Mouse (Mus musculus) forebrain, embryonic 13.5 days (tissue): ENCODE data around the gene Syne1. TPM values are rescaled to one million over a fixed set of nuclear protein-coding genes. Genes with fewer than 3 reads are reported as not detected.

Experiments used
- ATAC-seq: fragments of 200-750 bp; cut with Nextera tagmentation; 2 replicates; pipeline ENCODE4 v1.8.0; 2017
- H3K27ac ChIP-seq: fragments of 300-500 bp; sonication (generic); 2 replicates; pipeline ENCODE4 v1.5.1; 2015; ENCODE audit warnings: inconsistent platforms, mild to moderate bottlenecking, moderate library complexity
- H3K27me3 ChIP-seq: fragments of 300-500 bp; sonication (generic); 2 replicates; pipeline ENCODE4 v1.6.1; 2015; ENCODE audit warnings: mild to moderate bottlenecking, inconsistent platforms
- H3K36me3 ChIP-seq: fragments of 300-500 bp; sonication (generic); 2 replicates; pipeline ENCODE4 v1.6.1; 2015; ENCODE audit warnings: mild to moderate bottlenecking, inconsistent platforms; ENCODE audit not compliant: poor library complexity, severe bottlenecking
- H3K4me1 ChIP-seq: fragments of 300-500 bp; sonication (generic); 2 replicates; pipeline ENCODE4 v1.6.1; 2015; ENCODE audit warnings: inconsistent platforms
- H3K4me2 ChIP-seq: fragments of 300-500 bp; sonication (generic); 2 replicates; pipeline ENCODE4 v1.6.1; 2015; ENCODE audit warnings: inconsistent platforms, mild to moderate bottlenecking, moderate library complexity
- H3K4me3 ChIP-seq: fragments of 300-500 bp; sonication (generic); 2 replicates; pipeline ENCODE4 v1.5.1; 2015; ENCODE audit warnings: mild to moderate bottlenecking, inconsistent platforms
- H3K9ac ChIP-seq: fragments of 300-500 bp; sonication (generic); 2 replicates; pipeline ENCODE4 v1.6.1; 2015; ENCODE audit warnings: mild to moderate bottlenecking, inconsistent platforms
- H3K9me3 ChIP-seq: fragments of 300-500 bp; sonication (generic); replicated peaks from 2 replicates; pipeline ENCODE4 v1.6.1; 2016; ENCODE audit warnings: inconsistent platforms
- WGBS: fragments of 180-500 bp; shearing (Covaris S2); methylation state at CpG from one replicate; pipeline ENCODE4 v1.1.7; 2015; 5-methylcytosine and 5-hydroxymethylcytosine counted together
- polyA plus RNA-seq: library from polyadenylated mRNA; unstranded; fragments of >200 nt; fragmentation: Nextera tagmentation; extraction: Ambion mirVana; gene quantifications from 2 replicates; pipeline ENCODE4 v1.2.1, GENCODE M21; 2015

Syne1 gene
- polyA plus RNA-seq, 1 experiment from 2014 or later: 2.4 TPM

DNA sequence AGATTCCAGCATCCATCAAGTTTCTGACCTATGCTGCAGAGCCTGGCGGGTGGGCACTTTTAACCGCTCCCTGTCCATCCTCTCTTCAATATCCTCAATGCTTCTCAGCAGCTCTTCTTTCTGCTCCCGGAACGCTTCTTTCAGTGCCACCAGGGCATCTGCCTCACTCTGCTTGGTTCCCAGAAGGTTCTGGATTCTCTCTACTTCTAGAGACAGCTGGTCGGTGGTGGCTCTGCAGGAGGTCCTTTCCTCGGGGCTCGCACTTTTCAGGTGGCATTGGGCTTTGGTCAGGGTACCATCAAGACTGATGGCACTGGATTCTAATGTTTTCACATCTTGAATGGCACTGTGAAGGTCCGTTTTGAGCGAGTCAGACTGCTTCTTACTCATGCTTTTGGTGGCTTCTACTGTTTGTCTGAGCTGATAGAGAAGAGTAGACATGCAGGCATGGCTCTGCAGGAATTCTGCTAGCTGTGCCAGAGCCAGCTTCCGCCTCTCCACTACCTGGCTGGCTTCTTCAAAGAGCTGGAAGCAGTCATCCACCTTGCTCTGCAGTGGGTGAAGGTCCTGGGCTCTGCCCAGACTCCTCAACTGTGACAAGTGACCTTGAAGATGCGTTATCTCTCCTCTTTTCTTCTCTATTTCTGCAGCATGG is 227.4 kb downstream of the Syne1 start:
- no peaks in the 10 kb centered on the region for H3K36me3 ChIP-seq
- H3K4me1 ChIP-seq: no peaks in the 10 kb centered on the region
- H3K27me3 ChIP-seq: no peaks in the 10 kb centered on the region
- ATAC-seq: no peak
- no peak overlapping the region for H3K4me2 ChIP-seq
- no peak overlapping the region for H3K9ac ChIP-seq
- H3K4me3 ChIP-seq: no peak overlapping the region
- no peaks in the 10 kb centered on the region for H3K9me3 ChIP-seq
- H3K27ac ChIP-seq: no peak overlapping the region
- 87% methylated on average over 11 of the region's 11 CpGs for WGBS

- ATAC-seq: no peak
- H3K9me3 ChIP-seq: no peaks in the 10 kb centered on the region
- H3K27ac ChIP-seq: no peak overlapping the region
- no peaks in the 10 kb centered on the region for H3K27me3 ChIP-seq
- no peak overlapping the region for H3K9ac ChIP-seq
- H3K36me3 ChIP-seq: no peaks in the 10 kb centered on the region
- no peaks in the 10 kb centered on the region for H3K4me1 ChIP-seq
- no peak overlapping the region for H3K4me3 ChIP-seq
- no peak overlapping the region for H3K4me2 ChIP-seq
- 64% methylated on average over 7 of the region's 7 CpGs for WGBS
These were observed 228.7 kb downstream of the Syne1 start for GRCm38 (mm10) chr10:5322562-5322961.

GRCm38 (mm10) chr10:5317602-5318001 is 233.7 kb downstream of the Syne1 start:
- no peak overlapping the region for H3K4me2 ChIP-seq
- WGBS: 30% methylated on average over 6 of the region's 6 CpGs
- no peaks in the 10 kb centered on the region for H3K36me3 ChIP-seq
- no peaks in the 10 kb centered on the region for H3K4me1 ChIP-seq
- ATAC-seq: no peak
- no peak overlapping the region for H3K27ac ChIP-seq
- no peak overlapping the region for H3K4me3 ChIP-seq
- no peaks in the 10 kb centered on the region for H3K9me3 ChIP-seq
- H3K27me3 ChIP-seq: no peaks in the 10 kb centered on the region
- no peak overlapping the region for H3K9ac ChIP-seq

DNA sequence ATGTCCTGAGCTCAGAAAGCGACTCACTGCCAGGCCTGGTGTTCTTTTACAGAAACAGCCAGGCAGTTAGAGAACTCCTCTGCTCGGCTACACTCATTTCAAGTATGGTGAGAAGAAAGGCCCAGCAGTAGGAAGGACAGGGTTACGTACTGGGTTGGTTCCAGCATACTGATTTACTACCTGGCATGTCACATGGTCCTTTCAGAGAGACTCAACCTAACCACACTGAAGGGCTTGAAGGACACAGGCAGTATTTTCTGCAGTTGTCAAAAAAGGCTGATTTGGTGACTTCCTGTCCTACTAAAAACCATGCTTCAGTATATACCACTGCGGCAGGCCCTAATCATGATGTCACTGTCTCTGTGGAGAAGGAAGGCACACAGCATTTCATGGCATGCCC is 238.8 kb downstream of the Syne1 start:
- no peak overlapping the region for H3K4me3 ChIP-seq
- WGBS: 85% methylated on average over 4 of the region's 4 CpGs

DNA sequence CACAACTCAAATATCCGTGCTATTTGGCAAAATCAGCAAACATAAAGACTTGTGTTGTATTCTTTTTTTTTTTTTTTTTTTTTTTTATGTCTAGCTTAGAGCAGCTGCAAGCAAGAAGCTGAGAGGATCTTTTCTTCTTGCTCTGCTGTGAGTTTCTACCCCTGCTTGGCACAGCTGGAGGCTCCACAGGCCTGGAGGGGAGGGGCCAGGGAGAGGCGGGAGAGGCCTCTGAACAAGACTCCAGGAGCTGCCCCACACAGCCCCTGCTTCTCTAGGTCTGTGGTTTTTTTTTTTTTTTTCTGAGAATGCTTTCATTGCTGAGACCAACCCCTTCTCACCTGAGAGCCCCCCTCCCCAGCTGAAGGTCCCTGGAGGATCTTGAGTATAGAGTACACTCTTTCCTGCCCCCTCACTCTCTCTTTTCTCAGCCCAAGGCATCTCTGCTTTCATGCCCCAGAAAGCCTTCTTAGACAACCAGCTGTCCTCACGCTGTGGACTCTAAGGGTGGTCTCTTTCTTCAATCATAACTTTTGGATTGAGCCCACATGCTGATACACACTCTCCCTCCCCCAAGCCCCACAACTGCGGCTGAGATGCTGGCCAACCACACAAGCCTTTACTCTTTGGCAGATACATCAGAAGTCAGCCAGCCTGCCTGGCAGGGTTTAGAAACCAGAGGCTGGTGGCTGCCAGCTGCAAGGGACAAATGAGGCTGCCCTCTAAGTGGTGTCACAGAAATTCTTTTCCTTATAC is 241.1 kb downstream of the Syne1 start:
- no peak overlapping the region for H3K4me2 ChIP-seq
- H3K4me3 ChIP-seq: no peak overlapping the region
- H3K4me1 ChIP-seq: 0 out of 2 replicates have a peak, but pooled peaks cover 7% of the 10 kb centered on the region
- H3K27ac ChIP-seq: no peak overlapping the region
- ATAC-seq: peak; percentile 85
- H3K36me3 ChIP-seq: no peaks in the 10 kb centered on the region
- no peaks in the 10 kb centered on the region for H3K9me3 ChIP-seq
- H3K27me3 ChIP-seq: no peaks in the 10 kb centered on the region
- 5% methylated on average over 4 of the region's 4 CpGs for WGBS
- no peak overlapping the region for H3K9ac ChIP-seq

More for the DNA sequence above, 238.8 kb downstream of the Syne1 start:
- H3K27me3 ChIP-seq: no peaks in the 10 kb centered on the region
- H3K9ac ChIP-seq: no peak overlapping the region
- H3K4me1 ChIP-seq: 0 out of 2 replicates have a peak, but pooled peaks cover 7% of the 10 kb centered on the region
- H3K9me3 ChIP-seq: no peaks in the 10 kb centered on the region
- no peaks in the 10 kb centered on the region for H3K36me3 ChIP-seq
- no peak overlapping the region for H3K27ac ChIP-seq
- H3K4me2 ChIP-seq: no peak overlapping the region
- no peak for ATAC-seq

GRCm38 (mm10) chr10:5309398-5309797 is 241.9 kb downstream of the Syne1 start:
- H3K4me2 ChIP-seq: no peak overlapping the region
- H3K36me3 ChIP-seq: no peaks in the 10 kb centered on the region
- H3K9me3 ChIP-seq: no peaks in the 10 kb centered on the region
- H3K4me1 ChIP-seq: 0 out of 2 replicates have a peak, but pooled peaks cover 7% of the 10 kb centered on the region
- no peak overlapping the region for H3K9ac ChIP-seq
- no peak overlapping the region for H3K4me3 ChIP-seq
- WGBS: 43% methylated on average over 10 of the region's 10 CpGs
- H3K27ac ChIP-seq: no peak overlapping the region
- no peaks in the 10 kb centered on the region for H3K27me3 ChIP-seq
- no peak for ATAC-seq

GRCm38 (mm10) chr10:5305555-5305954 is 245.7 kb downstream of the Syne1 start:
- no peak for ATAC-seq
- 56% methylated on average over 6 of the region's 6 CpGs for WGBS
- Histone ChIP-seq H3K27me3 (no peaks in the 10 kb centered on the region), H3K36me3 (no peaks in the 10 kb centered on the region), H3K4me2 (no peak overlapping the region), H3K27ac (no peak overlapping the region), H3K9me3 (no peaks in the 10 kb centered on the region), H3K4me1 (0 out of 2 replicates have a peak, but pooled peaks cover 7% of the 10 kb centered on the region), H3K4me3 (no peak overlapping the region), H3K9ac (no peak overlapping the region)

- H3K4me1 ChIP-seq: peaks cover 7% of the 10 kb centered on the region
- no peak overlapping the region for H3K4me2 ChIP-seq
- no peak for ATAC-seq
- no peak overlapping the region for H3K9ac ChIP-seq
- H3K9me3 ChIP-seq: no peaks in the 10 kb centered on the region
- H3K4me3 ChIP-seq: no peak overlapping the region
- no peaks in the 10 kb centered on the region for H3K27me3 ChIP-seq
- no peaks in the 10 kb centered on the region for H3K36me3 ChIP-seq
- WGBS: 31% methylated on average over 7 of the region's 7 CpGs
- H3K27ac ChIP-seq: no peak overlapping the region
These were observed 255.9 kb downstream of the Syne1 start for GRCm38 (mm10) chr10:5295291-5295891.

DNA sequence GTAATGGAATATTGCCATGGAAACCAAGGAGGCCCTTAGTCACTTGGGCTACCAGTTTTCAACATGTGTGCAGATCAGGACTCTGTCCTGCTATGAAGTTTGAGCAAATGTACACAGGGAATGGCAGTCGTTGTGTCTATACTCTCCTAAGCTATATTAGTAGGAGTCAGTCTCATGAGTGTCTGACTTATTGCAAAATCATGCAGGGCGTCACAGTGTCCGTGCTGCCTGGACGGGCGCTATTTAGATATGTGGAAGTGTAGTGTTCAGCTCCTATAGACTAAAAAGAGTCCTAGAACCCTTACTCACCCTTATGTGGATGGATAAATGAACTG is 261.7 kb downstream of the Syne1 start:
- Histone ChIP-seq H3K4me1 (no peaks in the 10 kb centered on the region), H3K9ac (no peak overlapping the region), H3K4me2 (no peak overlapping the region), H3K27me3 (no peaks in the 10 kb centered on the region), H3K4me3 (no peak overlapping the region), H3K27ac (no peak overlapping the region), H3K9me3 (no peaks in the 10 kb centered on the region), H3K36me3 (no peaks in the 10 kb centered on the region)
- no peak for ATAC-seq
- WGBS: 94% methylated on average over 5 of the region's 5 CpGs

DNA sequence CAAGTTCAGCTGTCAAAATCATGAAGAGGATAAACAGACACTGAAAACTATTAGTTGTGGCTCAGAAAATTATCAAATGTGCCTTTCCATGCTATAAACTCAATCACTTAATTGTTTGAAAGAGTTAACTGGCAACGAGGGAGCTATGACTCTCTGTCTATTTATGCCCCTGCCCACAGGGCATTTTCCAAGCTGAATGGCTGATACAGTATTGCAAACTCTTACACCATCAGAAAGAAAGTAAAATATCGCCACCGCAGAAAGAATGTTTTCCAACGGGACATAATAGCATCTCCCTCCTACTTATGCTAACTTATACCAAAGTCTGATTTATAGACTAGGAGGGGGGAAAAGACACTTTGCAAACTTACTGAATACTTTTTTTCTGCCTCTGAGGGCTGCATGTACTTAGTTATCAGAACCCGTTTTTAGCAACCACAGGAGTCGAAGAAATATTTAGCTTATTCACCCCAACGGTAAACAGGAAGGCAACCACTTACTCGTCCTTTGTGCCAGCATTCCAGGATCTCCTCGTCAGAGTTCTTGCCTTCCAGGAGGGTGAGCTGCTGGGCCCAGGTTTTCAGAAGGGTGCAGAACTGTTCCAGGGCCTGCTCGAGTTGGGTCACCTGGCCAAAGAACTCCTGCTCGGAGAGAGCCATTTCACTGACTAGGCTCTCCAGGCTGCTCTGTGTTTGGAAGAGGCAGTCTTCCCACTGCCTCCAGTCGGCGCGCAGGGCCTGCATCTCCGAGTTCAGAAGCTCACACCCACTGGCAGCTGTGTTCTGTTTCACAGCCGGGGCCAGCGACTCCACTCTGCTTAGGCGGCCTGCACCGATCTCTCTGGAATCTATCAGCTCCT is 262.3 kb downstream of the Syne1 start:
- no peak overlapping the region for H3K9ac ChIP-seq
- H3K27me3 ChIP-seq: no peaks in the 10 kb centered on the region
- ATAC-seq: peak; percentile 63; the same call in 1 of the 2 replicates
- no peak overlapping the region for H3K4me2 ChIP-seq
- H3K4me1 ChIP-seq: no peaks in the 10 kb centered on the region
- 55% methylated on average over 19 of the region's 19 CpGs for WGBS
- no peaks in the 10 kb centered on the region for H3K36me3 ChIP-seq
- H3K4me3 ChIP-seq: no peak overlapping the region
- H3K27ac ChIP-seq: no peak overlapping the region
- no peaks in the 10 kb centered on the region for H3K9me3 ChIP-seq

GRCm38 (mm10) chr10:5288262-5288661 is 263.0 kb downstream of the Syne1 start:
- H3K9me3 ChIP-seq: no peaks in the 10 kb centered on the region
- H3K4me1 ChIP-seq: no peaks in the 10 kb centered on the region
- H3K9ac ChIP-seq: no peak overlapping the region
- WGBS: 86% methylated on average over 6 of the region's 6 CpGs
- no peak overlapping the region for H3K4me3 ChIP-seq
- no peaks in the 10 kb centered on the region for H3K36me3 ChIP-seq
- no peak for ATAC-seq
- no peaks in the 10 kb centered on the region for H3K27me3 ChIP-seq
- H3K4me2 ChIP-seq: no peak overlapping the region
- no peak overlapping the region for H3K27ac ChIP-seq

DNA sequence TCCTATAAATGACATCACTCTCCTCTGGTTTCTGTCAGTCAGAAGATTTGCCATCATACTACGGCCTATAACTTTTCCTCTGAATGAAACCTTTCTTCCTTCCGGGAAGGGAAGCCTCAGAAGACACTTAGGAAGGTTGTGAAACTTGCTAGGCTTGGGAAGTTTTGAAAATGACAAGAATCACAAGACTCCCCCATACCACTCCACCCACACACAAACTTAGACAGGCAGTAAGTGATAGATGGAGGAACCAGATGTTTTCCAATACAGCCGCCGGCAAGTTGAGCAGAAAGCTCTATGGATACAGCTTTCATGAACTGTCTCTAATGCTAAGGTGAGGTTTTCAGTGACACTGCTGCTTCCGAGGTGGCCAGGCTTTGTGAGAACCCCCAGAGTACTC is 275.5 kb downstream of the Syne1 start:
- Histone ChIP-seq H3K4me3 (no peak overlapping the region), H3K36me3 (no peaks in the 10 kb centered on the region), H3K9ac (no peak overlapping the region), H3K9me3 (no peaks in the 10 kb centered on the region), H3K4me2 (no peak overlapping the region), H3K27me3 (no peaks in the 10 kb centered on the region), H3K27ac (no peak overlapping the region), H3K4me1 (no peaks in the 10 kb centered on the region)
- 92% methylated on average over 5 of the region's 5 CpGs for WGBS
- no peak for ATAC-seq
